Mouse (Mus musculus) left cerebral cortex, adult 8-10 months (tissue): ENCODE measurements at regions not wholly inside any gene's neighbourhood (a gene's known extent, or its start where the extent isn't known, plus 50 kb on each side); places are given as distances from the start of the nearest gene placed in this dataset.
A peak's percentile ranks its signal among the peaks of the same experiment; 100 is the strongest.

Experiments used
- DNase-seq, 2 experiments: peaks; one replicate each; pipeline ENCODE4 v3.0.0; 2022; ENCODE audit warnings: low spot score in 2 of 2

DNA sequence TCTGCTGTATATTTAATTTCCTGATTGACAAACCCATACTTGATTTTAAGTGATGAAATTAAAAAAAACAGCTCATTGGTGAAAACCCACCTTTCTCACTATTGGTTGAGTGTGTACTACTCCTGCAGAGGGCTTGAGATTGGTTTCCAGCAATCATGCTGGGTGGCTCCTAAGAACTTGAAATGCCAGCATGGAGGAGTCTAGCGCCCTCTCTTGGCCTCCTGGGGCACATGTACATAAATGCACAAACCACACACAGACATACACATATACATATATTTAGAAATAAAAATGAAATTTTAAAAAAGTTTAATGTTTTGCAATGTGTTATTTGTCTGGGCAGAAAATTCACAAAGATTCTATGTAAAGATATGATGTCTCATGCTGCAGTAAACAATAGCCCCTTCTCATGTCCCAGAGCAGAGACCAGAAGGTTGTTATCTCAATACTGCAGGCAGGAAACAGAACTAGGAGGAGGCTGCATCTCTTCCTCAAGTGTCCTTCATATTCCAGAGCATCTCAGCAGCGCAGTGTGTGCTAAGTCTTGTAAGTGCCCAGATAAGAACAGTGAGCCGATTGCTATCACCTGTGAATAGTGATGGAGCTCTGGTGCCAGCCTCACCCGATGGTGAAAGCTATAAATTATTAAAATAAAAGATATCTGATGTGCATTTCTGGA is 108.4 kb upstream of the Fbxo11 start:
- DNase-seq: no peak

DNA sequence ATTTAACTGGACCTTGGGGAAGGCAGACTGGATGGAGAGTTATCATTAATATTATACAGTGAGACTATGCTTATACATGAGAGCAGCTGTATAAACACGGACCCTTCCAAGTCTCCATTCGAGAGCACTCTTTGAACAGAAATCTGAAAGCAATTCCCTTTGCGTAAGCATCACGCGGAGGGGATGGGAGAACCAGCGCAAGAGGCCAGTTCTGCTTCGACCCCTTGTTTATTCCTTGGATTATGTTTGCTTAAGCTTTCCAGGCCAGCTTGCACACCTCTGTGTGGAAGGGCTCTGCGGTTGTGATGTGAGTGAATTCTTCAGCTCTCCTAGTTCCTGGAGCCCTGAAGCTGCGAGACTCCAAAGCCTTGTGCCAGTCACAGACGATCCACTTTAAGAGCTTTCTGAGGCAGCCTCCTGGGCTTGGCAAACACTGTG is 109.2 kb upstream of the Fbxo11 start:
- no peak for DNase-seq

DNA sequence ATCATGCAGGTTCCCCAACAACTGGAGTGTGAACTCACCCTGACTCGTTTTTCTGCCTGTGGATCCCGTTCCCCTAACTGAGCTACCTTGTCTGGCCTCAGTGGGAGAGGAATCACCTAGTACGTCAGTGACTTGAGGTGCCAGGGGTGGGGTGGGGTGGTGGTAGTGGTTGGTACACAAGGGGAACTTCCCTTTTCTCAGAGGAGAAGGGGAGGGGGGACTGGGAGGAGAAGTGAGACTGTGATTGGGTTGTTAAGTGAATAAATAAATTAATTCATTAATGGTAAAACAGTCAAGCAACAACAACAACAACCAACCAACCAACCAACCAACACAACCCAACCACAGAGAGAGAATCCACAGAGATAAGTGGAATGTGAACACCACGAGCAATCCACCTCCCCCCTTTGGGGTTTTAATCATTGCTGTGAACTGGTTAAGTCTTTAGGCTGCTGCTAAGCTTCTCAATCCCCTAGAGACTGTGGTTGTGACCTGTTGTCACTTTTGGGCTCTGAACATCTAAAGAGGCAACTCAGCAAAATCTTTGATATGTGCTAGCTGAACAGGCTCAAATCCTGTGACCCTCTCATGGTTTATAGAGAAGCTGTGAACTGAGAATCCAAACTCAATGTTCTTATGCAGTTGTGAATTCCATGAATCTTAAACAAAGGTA is 111.0 kb upstream of the Fbxo11 start:
- DNase-seq: no peak

DNA sequence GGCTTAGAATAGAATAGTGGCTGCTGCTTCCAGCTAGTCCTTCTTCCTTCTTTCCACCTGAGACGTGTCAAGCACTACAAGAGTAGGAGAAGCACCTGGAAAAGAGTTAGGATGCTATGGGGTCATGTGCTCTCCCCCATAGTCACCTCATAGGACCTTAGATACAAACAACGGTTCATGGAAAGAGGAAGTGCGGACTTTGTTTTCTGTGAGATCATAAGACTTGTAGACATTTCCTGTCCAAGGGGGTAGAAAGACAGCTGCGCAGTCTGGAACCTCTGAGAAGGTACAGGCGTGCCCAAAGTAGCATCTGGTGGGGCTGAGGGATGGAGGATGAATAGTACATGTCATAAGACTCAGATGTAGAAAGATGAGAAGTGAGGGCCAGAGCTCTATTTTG is 125.6 kb upstream of the Fbxo11 start:
- DNase-seq: no peak

DNA sequence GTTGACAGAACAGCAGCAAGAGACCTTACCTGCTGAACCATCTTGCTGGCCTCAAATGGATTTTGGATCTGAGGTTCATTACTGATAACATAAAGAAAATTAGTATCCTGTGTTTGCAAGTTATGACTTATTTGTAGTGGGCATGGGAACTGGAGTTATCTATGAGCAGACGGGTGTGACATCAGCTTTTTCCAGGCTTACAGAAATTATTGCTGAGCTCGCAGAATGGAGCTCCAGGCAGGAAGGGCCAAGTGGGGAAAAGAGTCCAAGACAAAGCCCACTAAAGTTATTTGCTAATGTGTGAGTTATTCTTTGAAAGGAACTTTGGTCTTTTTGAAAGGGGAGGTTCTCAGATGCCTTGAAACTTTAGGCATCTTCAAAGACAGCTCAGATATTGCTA is 126.4 kb upstream of the Fbxo11 start:
- DNase-seq: no peak

DNA sequence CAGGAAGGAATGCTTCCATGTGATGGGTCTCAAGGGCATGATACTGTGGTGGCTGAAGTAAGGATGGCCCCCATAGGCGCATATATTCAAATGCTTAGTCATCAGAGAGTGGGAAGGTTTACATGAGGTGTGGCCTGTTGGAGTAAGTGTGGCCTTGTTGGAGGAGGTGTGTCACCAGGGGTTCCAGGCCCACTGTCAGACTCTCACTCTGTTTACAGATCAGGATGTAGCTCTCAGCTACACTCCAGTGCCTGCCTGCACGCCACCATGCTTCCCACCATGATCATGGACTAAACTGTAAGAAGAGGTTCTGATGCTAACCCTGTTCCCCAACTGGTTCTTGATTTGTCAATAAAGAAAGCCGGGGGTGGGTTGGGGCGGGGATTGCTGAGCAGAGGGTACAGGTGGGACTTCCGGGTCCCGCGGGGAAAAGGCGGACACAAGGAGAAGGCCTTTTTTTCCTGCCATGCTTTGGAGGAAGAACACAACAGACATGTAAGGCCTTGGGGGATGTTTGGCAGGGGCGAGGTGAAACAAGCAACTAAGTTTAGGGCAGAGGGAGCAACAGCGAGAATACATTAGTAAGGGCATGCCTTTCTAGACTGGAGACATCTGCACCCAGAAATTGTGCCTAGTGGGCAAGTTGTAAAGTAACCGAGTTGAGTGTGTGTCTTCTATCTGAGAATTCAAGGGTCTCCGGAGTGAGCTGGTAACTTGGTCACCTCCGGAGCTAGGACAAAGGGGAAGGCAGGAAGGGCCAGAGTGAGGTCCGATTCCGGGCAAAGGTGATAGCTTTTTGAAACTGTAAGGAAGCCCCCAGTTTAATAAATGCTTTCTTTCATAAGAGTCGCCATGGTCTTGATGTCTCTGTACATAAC is 127.1 kb upstream of the Fbxo11 start:
- DNase-seq: no peak

DNA sequence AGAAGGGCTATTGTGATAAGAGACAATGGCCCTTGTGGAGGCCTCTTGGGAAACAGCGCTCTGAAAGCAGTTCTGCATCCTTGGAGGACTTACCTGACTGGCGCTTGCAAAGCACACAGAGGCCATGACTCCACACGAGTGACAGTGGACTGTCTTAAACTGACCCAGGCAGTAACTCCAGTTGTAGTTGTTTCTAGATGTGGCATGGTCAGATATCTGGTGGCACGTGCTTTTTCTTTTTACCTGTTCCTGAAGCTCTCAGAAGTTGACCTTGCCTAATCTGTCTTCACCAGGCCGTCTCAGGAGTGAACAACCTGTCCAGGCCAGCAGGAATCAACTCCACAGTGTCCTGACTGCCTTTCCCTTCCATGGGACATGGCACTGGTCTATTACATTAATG is 129.6 kb upstream of the Fbxo11 start:
- no peak for DNase-seq

DNA sequence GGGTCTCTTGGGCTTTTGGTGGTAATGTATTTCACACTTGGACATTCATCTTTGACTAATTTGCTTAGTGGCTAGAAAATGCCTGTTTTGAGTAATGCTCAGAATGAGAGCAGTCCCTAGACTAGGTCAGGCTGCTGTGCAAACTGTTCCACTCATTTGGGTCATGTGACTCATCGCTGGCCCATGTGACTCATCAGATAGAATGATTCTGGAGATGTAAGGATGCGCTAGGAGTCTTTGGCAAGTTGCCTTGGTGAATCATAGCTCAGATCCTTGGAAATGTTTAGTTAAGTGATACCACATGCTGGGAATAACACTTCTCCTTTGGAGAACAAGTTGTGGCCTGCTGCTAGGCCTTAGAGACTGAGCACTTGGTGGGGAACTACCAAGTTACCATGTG is 130.2 kb upstream of the Fbxo11 start:
- peak in 1 of 2 experiments; percentile 73 for DNase-seq

DNA sequence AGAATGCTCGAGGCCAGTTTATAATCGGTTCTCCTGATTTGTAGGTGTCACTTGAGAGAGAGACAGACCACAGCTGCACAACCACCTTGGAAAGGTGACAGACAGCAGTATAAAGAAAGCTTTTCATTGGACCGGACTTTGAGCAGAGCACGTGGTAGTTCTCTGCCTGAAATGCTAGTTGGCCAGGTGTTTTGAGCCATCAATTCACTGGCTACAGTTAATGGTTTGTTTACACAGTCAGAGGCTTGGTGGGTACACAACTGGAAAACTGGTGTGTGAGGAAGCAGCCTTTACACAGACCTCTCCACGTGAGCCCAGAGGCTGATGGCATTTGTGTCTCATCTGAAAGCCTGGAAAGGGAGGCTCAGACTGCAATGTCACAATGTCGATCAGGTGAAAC is 130.8 kb upstream of the Fbxo11 start:
- DNase-seq: no peak

DNA sequence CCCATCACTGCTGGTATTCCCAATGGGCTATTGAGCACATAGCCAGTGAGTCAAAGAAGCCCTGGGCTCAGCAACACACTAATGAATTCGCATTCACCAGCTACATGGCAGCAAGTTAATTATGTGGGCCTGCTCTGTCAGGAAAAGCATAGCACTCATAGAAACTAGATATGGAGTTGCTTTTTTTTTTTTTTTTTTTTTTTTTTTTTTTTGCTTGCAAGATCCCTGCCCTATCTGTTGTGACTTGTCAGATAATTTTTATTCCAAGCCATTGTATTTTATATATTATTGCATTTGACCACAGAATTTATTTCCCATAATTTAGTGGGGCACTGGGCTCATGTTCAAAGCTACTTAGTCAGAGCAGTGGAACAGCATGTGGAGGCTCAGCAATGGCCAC is 131.2 kb upstream of the Fbxo11 start:
- DNase-seq: no peak

DNA sequence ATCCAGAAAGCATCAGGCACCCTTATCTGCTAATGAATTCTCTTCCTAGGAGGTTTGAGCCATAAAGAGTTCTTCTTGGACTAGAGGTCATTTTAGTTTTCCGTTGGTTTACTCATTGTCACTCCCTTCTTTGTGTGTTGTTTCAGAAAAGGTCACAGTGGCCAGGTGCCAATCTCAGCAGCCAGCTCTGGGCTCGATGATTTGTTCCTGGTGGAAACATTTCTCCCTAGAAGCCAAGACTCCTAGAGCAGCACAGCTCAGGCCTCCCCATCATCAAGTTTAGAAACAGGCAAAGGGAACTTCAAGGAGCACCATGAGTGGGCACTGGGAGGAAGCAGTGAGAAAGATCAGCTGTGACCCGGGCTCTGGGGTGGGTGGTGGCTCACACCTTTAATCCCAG is 132.3 kb upstream of the Fbxo11 start:
- no peak for DNase-seq

DNA sequence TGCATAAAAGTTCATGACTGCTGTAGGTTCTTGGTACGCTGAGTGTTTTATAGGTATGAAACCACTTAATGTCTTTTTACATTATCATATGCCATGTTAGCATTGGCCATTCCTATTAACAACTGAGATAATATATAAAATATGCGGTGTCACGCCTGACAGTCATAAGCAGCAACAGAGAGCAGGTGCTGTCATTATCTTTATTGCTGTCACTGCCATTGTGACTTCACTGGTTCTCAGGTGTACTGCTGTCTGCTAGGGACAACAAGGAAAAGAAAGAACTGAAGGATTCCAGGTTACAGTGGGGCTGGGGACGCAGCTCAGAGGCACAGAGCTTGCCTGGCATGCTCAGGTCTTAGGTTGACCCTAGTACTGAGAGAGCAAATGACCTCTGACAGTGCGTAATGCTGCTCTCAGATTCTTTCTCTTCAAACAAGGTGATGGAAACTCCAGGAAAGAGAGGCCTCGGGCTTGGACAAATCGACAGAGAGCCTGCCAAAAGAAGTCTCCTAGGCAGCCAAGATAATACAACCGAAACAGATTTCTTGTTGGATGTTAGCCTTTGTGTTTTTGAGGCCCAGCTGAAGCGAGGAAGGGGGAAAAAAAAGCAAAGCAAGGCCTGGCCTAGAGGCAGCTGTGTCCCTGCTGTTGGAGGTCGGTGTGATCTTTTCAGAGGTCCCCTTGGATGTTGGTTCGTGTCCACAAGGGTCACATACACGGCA is 136.3 kb upstream of the Fbxo11 start:
- no peak for DNase-seq

DNA sequence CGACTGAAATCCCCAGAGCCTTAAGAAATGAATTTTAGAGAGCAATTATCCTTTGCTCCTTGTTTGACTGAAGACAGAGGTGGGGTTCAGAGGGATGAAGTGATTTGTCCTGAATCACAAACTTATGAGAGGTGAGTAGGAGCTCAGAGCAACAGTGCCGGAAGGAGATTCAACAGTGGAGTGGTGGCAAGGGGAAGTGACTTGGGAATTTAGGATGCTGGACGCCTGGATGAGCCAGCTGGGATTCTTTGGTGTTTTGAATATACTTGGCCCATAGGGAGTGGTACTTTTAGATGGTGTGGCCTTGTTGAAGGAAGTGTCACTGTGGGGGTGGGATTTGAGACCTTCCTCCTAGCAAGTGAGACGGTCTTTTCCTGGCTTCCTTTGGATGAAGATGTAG is 137.1 kb upstream of the Fbxo11 start:
- DNase-seq: no peak

DNA sequence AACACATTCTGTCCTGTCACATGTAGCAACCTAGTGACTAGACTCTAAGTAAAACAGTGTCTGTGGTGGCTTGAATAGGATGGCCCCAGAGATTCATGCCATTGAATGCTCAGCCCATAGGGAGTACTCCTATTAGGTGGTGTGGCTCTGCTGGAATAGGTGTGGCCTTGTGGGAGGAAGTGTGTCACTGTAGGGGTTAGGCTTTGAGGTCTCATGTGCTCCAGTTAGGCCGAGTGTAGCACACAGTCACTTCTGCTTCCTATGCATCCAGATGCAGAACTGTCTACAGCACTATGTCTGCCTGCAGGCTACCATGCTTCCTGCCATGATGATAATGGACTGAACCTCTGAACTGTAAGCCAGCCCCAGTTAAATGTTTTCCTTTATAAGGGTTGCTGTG is 144.5 kb upstream of the Fbxo11 start:
- no peak for DNase-seq

DNA sequence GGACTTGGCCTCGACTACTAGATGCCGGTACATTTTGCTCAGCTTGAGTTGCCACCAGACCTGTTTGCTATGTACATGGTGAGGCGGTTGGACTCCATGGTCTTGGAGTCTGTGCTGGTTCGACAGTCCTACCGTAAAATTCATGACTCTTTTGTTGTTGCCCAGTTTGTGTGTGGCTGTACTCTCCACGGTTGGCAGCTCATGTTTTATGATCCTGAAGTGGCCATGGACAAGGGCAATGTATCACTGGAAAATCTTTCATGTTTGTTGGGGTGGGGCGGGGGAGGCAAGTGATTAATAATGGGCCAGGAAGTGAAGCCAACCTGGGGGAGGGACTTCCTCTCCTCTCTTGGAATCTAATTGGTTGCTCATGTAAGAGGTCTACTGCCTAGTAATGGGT is 147.0 kb upstream of the Fbxo11 start:
- no peak for DNase-seq

DNA sequence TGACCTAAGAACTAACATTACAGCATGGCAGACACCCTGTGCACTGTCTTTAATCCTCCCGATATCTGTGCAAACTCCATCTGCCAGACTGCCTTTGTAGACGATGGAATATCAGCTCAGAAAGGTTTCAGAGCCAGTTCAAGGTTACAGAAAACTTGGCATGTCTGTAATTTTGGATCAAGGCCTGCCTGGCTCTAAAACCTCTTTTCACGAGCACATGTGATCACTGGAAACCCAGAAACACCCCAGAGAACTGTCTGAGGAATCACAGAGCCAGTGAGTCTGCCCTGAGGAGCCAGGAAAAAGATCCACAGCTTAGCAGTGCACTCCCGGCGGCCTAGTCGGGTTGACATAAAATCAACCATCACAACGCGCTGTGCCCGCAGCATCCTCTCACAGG is 149.7 kb upstream of the Fbxo11 start:
- DNase-seq: no peak

DNA sequence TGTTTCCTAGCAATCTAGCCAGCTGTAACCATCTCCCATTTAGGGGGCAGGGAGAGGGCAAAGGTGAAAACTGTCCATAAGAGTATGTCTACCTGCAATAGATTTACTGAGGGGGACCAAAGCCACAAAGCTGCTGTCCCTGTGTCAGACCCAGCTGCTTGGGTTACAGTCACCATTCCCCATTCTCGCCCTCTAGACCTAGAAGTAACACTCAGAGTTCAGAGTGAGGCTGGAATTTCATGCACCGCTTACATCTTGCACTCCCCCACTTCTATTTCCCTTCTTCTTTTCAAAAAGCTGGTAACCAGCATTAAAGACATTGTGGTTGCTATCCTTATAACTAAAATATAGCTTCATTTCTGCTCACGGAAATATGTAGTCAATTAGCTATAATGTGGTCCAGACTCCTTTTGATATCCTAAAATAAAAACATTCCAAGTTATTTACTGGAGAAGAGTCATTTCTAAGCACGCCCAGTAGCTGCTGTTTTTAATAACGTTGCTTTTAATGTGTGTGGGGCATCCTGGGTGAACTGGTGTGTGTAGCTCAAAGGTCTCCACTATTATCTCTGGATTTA is 157.4 kb upstream of the Fbxo11 start:
- no peak for DNase-seq

DNA sequence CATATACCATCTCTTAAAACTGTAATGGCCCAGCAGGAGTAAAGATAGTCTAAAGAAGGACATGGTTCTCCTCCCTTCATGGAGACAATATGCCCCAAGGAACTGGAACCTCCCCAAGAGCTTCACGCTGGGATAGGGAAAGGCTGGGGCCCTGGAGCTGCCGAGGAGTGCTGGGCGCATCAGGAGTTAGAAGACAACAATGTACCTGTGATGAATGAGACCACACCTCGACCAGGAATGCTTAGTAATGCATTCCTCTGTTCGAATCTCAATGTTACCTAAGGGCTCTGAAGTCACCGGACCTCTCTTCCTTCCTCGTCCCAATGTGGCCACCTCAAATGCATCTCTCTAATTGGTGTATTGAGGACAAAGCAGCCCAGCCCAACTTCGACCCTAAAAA is 175.4 kb upstream of the Fbxo11 start:
- DNase-seq: no peak

DNA sequence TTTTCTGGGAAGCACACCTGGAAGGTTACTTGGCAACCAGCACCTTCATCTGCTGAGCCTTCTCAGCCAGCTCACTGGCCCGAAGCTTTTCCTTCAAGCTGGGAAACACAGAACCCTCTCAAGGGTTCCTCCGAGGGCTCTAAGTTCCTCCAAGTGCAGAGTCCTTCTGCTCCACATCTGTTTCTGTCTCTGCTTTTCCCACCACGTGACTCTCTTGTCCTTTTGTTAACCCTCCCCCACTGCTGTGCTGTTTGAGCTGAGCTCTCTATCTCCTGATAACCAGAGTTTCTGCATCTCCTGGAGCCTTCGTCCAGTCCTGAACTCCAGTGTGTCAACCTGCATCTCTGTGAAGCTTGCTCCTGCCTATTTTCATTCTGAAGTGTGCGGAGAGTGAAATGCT is 183.5 kb upstream of the Fbxo11 start:
- no peak for DNase-seq

DNA sequence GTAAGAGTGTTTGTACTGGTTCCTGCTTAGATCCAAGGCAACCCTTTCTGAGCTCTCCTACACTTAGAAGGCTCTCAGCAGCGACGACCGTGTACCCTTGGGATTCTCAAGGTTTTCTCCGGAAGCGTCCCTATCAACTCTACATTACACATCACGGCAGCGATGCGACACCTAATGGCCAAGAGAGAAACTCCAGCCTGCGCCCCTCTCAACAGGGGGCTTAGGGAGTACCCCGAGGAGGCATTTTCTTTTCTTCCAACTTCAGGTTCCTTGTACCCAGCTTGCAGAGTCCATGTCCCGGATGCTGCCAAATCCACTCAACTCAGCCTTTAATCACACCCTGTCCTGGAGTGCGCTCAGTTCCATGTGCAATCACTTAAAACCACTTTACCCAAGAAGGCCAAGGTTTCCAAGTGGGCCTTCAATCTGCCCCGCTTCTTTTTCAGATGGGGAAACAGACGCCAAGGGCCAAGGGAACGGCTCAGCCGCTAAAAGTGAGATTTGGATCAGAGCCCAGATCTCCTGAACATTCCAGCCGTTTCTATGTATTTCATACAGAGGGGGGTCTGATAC is 186.9 kb upstream of the Fbxo11 start:
- peak in 1 of 2 experiments; percentile 52 for DNase-seq
